Mouse (Mus musculus): ENCODE results near the gene Strip2. TPM values are rescaled to one million over a fixed set of nuclear protein-coding genes. Genes with fewer than 3 reads are reported as not detected.

Strip2 gene
- total and polyA plus RNA-seq, 2 experiments from 2014 or later = 10.8 to 23.2 TPM

GRCm38 (mm10) chr6:29985504-29985903, 68.7 kb downstream of the Strip2 start:
- DNase-seq (ENCODE audit: low spot score) = no peak
- no peak for TF ChIP-seq CTCF (IDR thresholded peaks at IDR 0.05; ENCODE audit: low read depth)
- Histone ChIP-seq H3K27me3 (ENCODE audit: insufficient read depth, low read length) (no peaks in the 10 kb centered on the region), H3K27ac (no peak overlapping the region), H3K4me2 (ENCODE audit: low read depth, low read length) (peak overlapping the region; percentile 81), H3K4me3 (ENCODE audit: low read length) (peak overlapping the region; percentile 46), H3K4me1 (ENCODE audit: insufficient read depth, low read length) (no peaks in the 10 kb centered on the region), H3K9ac (replicated peaks; ENCODE audit: low read length) (peak overlapping the region; percentile 45; the same call in 1 of the 2 replicates), H3K9me3 (ENCODE audit: low read length) (no peaks in the 10 kb centered on the region), H3K36me3 (ENCODE audit: insufficient read depth, low read length) (no peaks in the 10 kb centered on the region)
- ATAC-seq = peak; percentile 24; the same call in 1 of the 2 replicates
- 3% methylated on average over 14 of the region's 14 CpGs for WGBS

- Histone ChIP-seq H3K4me3 (ENCODE audit: low read length) (peak overlapping the region; percentile 46; the same call in 1 of the 2 replicates), H3K36me3 (ENCODE audit: insufficient read depth, low read length) (no peaks in the 10 kb centered on the region), H3K27ac (no peak overlapping the region), H3K27me3 (ENCODE audit: insufficient read depth, low read length) (no peaks in the 10 kb centered on the region), H3K9me3 (ENCODE audit: low read length) (no peaks in the 10 kb centered on the region), H3K9ac (replicated peaks; ENCODE audit: low read length) (no peak overlapping the region), H3K4me1 (ENCODE audit: insufficient read depth, low read length) (no peaks in the 10 kb centered on the region), H3K4me2 (ENCODE audit: low read depth, low read length) (peak overlapping the region; percentile 81)
- ATAC-seq (no peak), DNase-seq (ENCODE audit: low spot score) (no peak)
- no peak for TF ChIP-seq CTCF (IDR thresholded peaks at IDR 0.05; ENCODE audit: low read depth)
- 47% methylated on average over 6 of the region's 6 CpGs for WGBS
Observed at GRCm38 (mm10) chr6:29985986-29986385, 69.2 kb downstream of the Strip2 start.

GRCm38 (mm10) chr6:29987246-29987645, 70.4 kb downstream of the Strip2 start:
- no peak for DNase-seq (ENCODE audit: low spot score)
- no peak for ATAC-seq
- 58% methylated on average over 3 of the region's 3 CpGs for WGBS

GRCm38 (mm10) chr6:29998140-29998539, 81.3 kb downstream of the Strip2 start:
- no peak overlapping the region for H3K4me2 ChIP-seq (ENCODE audit: low read depth, low read length)
- H3K4me3 ChIP-seq (ENCODE audit: low read length) = no peak overlapping the region
- 76% methylated on average over 9 of the region's 9 CpGs for WGBS
- ATAC-seq (no peak), DNase-seq (ENCODE audit: low spot score) (no peak)
- no peaks in the 10 kb centered on the region for H3K9me3 ChIP-seq (ENCODE audit: low read length)
- no peak overlapping the region for H3K27ac ChIP-seq
- TF ChIP-seq CTCF (IDR thresholded peaks at IDR 0.05; ENCODE audit: low read depth) = no peak
- H3K4me1 ChIP-seq (ENCODE audit: insufficient read depth, low read length) = no peaks in the 10 kb centered on the region
- H3K9ac ChIP-seq (replicated peaks; ENCODE audit: low read length) = no peak overlapping the region
- no peaks in the 10 kb centered on the region for H3K27me3 ChIP-seq (ENCODE audit: insufficient read depth, low read length)
- H3K36me3 ChIP-seq (ENCODE audit: insufficient read depth, low read length) = no peaks in the 10 kb centered on the region

More at GRCm38 (mm10) chr6:29987246-29987645, 70.4 kb downstream of the Strip2 start:
- no peak for TF ChIP-seq CTCF (IDR thresholded peaks at IDR 0.05; ENCODE audit: low read depth)
- no peak overlapping the region for H3K4me3 ChIP-seq (ENCODE audit: low read length)
- no peak overlapping the region for H3K27ac ChIP-seq
- H3K27me3 ChIP-seq (ENCODE audit: insufficient read depth, low read length) = no peaks in the 10 kb centered on the region
- H3K9me3 ChIP-seq (ENCODE audit: low read length) = no peaks in the 10 kb centered on the region
- H3K36me3 ChIP-seq (ENCODE audit: insufficient read depth, low read length) = no peaks in the 10 kb centered on the region
- H3K4me1 ChIP-seq (ENCODE audit: insufficient read depth, low read length) = no peaks in the 10 kb centered on the region
- no peak overlapping the region for H3K9ac ChIP-seq (replicated peaks; ENCODE audit: low read length)
- no peak overlapping the region for H3K4me2 ChIP-seq (ENCODE audit: low read depth, low read length)

- Histone ChIP-seq H3K36me3 (ENCODE audit: insufficient read depth, low read length) (no peaks in the 10 kb centered on the region), H3K4me1 (ENCODE audit: insufficient read depth, low read length) (no peaks in the 10 kb centered on the region), H3K27ac (no peak overlapping the region), H3K4me2 (ENCODE audit: low read depth, low read length) (no peak overlapping the region), H3K27me3 (ENCODE audit: insufficient read depth, low read length) (no peaks in the 10 kb centered on the region), H3K4me3 (ENCODE audit: low read length) (no peak overlapping the region), H3K9ac (replicated peaks; ENCODE audit: low read length) (no peak overlapping the region), H3K9me3 (ENCODE audit: low read length) (no peaks in the 10 kb centered on the region)
- no peak for TF ChIP-seq CTCF (IDR thresholded peaks at IDR 0.05; ENCODE audit: low read depth)
- DNase-seq (ENCODE audit: low spot score) (no peak), ATAC-seq (no peak)
- WGBS = 72% methylated on average over 4 of the region's 4 CpGs
Observed at GRCm38 (mm10) chr6:29998771-29999170, 82.0 kb downstream of the Strip2 start.

- Histone ChIP-seq H3K9ac (replicated peaks; ENCODE audit: low read length) (no peak overlapping the region), H3K9me3 (ENCODE audit: low read length) (no peaks in the 10 kb centered on the region), H3K27ac (no peak overlapping the region), H3K4me1 (ENCODE audit: insufficient read depth, low read length) (no peaks in the 10 kb centered on the region), H3K4me3 (ENCODE audit: low read length) (no peak overlapping the region), H3K4me2 (ENCODE audit: low read depth, low read length) (no peak overlapping the region), H3K36me3 (ENCODE audit: insufficient read depth, low read length) (no peaks in the 10 kb centered on the region), H3K27me3 (ENCODE audit: insufficient read depth, low read length) (no peaks in the 10 kb centered on the region)
- no peak for DNase-seq (ENCODE audit: low spot score)
- no peak for TF ChIP-seq CTCF (IDR thresholded peaks at IDR 0.05; ENCODE audit: low read depth)
- 59% methylated on average over 9 of the region's 9 CpGs for WGBS
- ATAC-seq = no peak
Observed at GRCm38 (mm10) chr6:30002628-30003027, 85.8 kb downstream of the Strip2 start.

- Histone ChIP-seq H3K27ac (no peak overlapping the region), H3K9me3 (ENCODE audit: low read length) (no peaks in the 10 kb centered on the region), H3K27me3 (ENCODE audit: insufficient read depth, low read length) (no peaks in the 10 kb centered on the region), H3K4me2 (ENCODE audit: low read depth, low read length) (no peak overlapping the region), H3K9ac (replicated peaks; ENCODE audit: low read length) (no peak overlapping the region), H3K4me1 (ENCODE audit: insufficient read depth, low read length) (no peaks in the 10 kb centered on the region), H3K4me3 (ENCODE audit: low read length) (no peak overlapping the region), H3K36me3 (ENCODE audit: insufficient read depth, low read length) (no peaks in the 10 kb centered on the region)
- WGBS = 100% methylated on average over 1 of the region's 1 CpGs
- ATAC-seq (no peak), DNase-seq (ENCODE audit: low spot score) (no peak)
- no peak for TF ChIP-seq CTCF (IDR thresholded peaks at IDR 0.05; ENCODE audit: low read depth)
Observed at GRCm38 (mm10) chr6:30005851-30006250, 89.0 kb downstream of the Strip2 start.
